Mouse (Mus musculus): ENCODE data around the gene Olfr287. TPM values are rescaled to one million over a fixed set of nuclear protein-coding genes. Genes with fewer than 3 reads are reported as not detected.

Olfr287 gene
- polyA plus RNA-seq, 1 experiment from 2014 or later: 0.35 TPM

DNA sequence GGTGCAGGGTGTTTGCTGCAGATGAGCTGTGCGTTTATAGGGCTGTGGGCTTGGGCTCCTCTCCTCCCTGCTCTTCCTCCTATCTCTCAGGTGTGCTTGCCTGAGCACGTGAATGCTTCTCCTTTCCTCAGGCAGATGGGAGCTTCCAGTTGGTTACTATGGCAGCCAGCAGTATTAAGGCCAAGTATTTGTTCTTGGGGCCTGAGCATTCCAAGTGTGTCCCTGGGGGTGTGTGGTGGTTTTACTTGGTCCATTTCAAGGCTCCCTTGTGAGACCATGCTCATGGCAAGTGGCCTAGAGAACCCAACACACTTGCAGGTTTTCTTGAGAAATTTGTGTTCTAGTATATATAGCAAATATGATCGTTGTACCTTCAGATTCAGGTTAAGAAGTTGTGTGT, 25.4 kb downstream of the Olfr287 start, which contains the start of gene Olfr288:
TSS of gene Olfr288 (minus strand) at position 101 of the 400 bp plus-strand sequence.
- no peak within 1 kb of the TSS for H3K27ac ChIP-seq (replicated peaks)
- H3K4me3 ChIP-seq (replicated peaks): no peak within 1 kb of the TSS
- no peak for ATAC-seq (ENCODE audit: low FRiP score)
- H3K4me1 ChIP-seq: no peaks in the 10 kb centered on the region
- H3K9me3 ChIP-seq (replicated peaks): no peaks in the 10 kb centered on the region
- no peaks in the 10 kb centered on the region; the same call in 1 of the 2 replicates for H3K27me3 ChIP-seq (replicated peaks)
- H3K4me2 ChIP-seq: no peak within 1 kb of the TSS
- no peaks in the 10 kb centered on the region for H3K36me3 ChIP-seq
- WGBS: 73% methylated on average over 3 of the region's 3 CpGs
- H3K9ac ChIP-seq (replicated peaks): no peak within 1 kb of the TSS

DNA sequence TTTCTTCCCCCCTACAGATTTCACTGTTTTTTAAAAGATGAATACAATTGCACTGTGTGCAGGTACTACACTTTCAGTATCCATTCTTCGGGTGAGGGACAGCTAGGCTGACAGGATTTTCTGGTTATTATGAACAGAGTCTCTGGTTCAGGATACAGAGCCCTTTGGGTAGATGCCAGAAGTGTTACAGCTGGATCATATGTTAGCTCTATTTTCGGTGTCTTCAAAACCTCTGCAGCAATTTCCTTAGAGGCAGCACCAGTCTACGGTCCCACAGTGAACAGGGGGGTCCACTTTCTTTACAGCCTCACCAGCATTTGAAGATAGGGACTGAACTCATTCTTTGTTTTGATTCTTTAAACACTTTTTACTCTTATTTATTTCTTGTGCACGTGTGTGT, 36.4 kb downstream of the Olfr287 start:
- no peaks in the 10 kb centered on the region; the same call in 1 of the 2 replicates for H3K27me3 ChIP-seq (replicated peaks)
- H3K4me3 ChIP-seq (replicated peaks): no peak overlapping the region
- H3K27ac ChIP-seq (replicated peaks): no peak overlapping the region
- H3K4me1 ChIP-seq: peaks cover 13% of the 10 kb centered on the region
- no peak overlapping the region for H3K9ac ChIP-seq (replicated peaks)
- 84% methylated on average over 4 of the region's 4 CpGs for WGBS
- H3K4me2 ChIP-seq: no peak overlapping the region
- no peak for ATAC-seq (ENCODE audit: low FRiP score)
- no peaks in the 10 kb centered on the region for H3K36me3 ChIP-seq
- no peaks in the 10 kb centered on the region for H3K9me3 ChIP-seq (replicated peaks)

- H3K27me3 ChIP-seq (replicated peaks): peaks cover 7% of the 10 kb centered on the region; the same call in 1 of the 2 replicates
- peak overlapping the region; percentile 76; the same call in 1 of the 2 replicates for H3K4me2 ChIP-seq
- no peak overlapping the region for H3K4me3 ChIP-seq (replicated peaks)
- 71% methylated on average over 12 of the region's 12 CpGs for WGBS
- 0 out of 2 replicates have a peak, but pooled peaks have one; percentile 19 for ATAC-seq (ENCODE audit: low FRiP score)
- H3K4me1 ChIP-seq: peaks cover 13% of the 10 kb centered on the region
- H3K27ac ChIP-seq (replicated peaks): no peak overlapping the region
- no peaks in the 10 kb centered on the region for H3K36me3 ChIP-seq
- H3K9ac ChIP-seq (replicated peaks): no peak overlapping the region
- no peaks in the 10 kb centered on the region for H3K9me3 ChIP-seq (replicated peaks)
These were observed 38.8 kb downstream of the Olfr287 start for GRCm38 (mm10) chr15:98181856-98182570.

- no peaks in the 10 kb centered on the region for H3K9me3 ChIP-seq (replicated peaks)
- peak; percentile 98 for ATAC-seq (ENCODE audit: low FRiP score)
- H3K27me3 ChIP-seq (replicated peaks): peaks cover 7% of the 10 kb centered on the region; the same call in 1 of the 2 replicates
- WGBS: under 1% methylated on average over 30 of the region's 30 CpGs
- peak overlapping the region; percentile 58 for H3K9ac ChIP-seq (replicated peaks)
- H3K4me1 ChIP-seq: peaks cover 13% of the 10 kb centered on the region
- H3K4me2 ChIP-seq: peak overlapping the region; percentile 76
- peak overlapping the region; percentile 65 for H3K4me3 ChIP-seq (replicated peaks)
- H3K27ac ChIP-seq (replicated peaks): peak overlapping the region; percentile 90
- no peaks in the 10 kb centered on the region for H3K36me3 ChIP-seq
These were observed 39.6 kb downstream of the Olfr287 start for GRCm38 (mm10) chr15:98181132-98181711.

GRCm38 (mm10) chr15:98180567-98181131, 40.2 kb downstream of the Olfr287 start:
- no peak for ATAC-seq (ENCODE audit: low FRiP score)

DNA sequence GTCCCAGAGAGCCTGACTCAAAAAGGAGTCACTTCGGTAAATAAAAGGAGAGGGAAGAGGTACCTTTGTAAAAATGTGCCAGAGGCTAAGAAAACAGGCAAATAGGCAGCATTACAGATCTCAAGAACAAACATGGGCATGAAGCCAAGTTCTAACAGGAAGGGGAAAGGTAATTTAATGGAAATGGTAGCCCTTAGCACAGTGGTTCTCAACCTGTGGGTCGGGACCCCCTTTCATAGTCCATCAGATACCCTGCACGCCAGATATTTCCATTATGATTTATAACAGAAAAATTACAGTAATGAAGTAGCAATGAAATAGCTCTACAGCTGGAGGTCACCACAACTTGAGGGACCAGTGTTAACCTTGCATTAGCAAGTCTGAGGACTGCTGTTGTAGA, 43.5 kb downstream of the Olfr287 start:
- H3K36me3 ChIP-seq: no peaks in the 10 kb centered on the region
- WGBS: 72% methylated on average over 3 of the region's 3 CpGs
- no peak overlapping the region for H3K9ac ChIP-seq (replicated peaks)
- H3K9me3 ChIP-seq (replicated peaks): no peaks in the 10 kb centered on the region
- H3K4me2 ChIP-seq: no peak overlapping the region
- ATAC-seq (ENCODE audit: low FRiP score): no peak
- peaks cover 7% of the 10 kb centered on the region; the same call in 1 of the 2 replicates for H3K27me3 ChIP-seq (replicated peaks)
- H3K4me3 ChIP-seq (replicated peaks): no peak overlapping the region
- H3K27ac ChIP-seq (replicated peaks): no peak overlapping the region
- H3K4me1 ChIP-seq: peaks cover 28% of the 10 kb centered on the region

More at GRCm38 (mm10) chr15:98180567-98181131, 40.2 kb downstream of the Olfr287 start:
- Histone ChIP-seq H3K4me1 (peaks cover 13% of the 10 kb centered on the region), H3K4me3 (replicated peaks) (peak overlapping the region; percentile 65), H3K4me2 (peak overlapping the region; percentile 76), H3K27ac (replicated peaks) (peak overlapping the region; percentile 90), H3K27me3 (replicated peaks) (peaks cover 7% of the 10 kb centered on the region; the same call in 1 of the 2 replicates), H3K9me3 (replicated peaks) (no peaks in the 10 kb centered on the region), H3K36me3 (no peaks in the 10 kb centered on the region), H3K9ac (replicated peaks) (peak overlapping the region; percentile 58)
- 5% methylated on average over 26 of the region's 26 CpGs for WGBS

DNA sequence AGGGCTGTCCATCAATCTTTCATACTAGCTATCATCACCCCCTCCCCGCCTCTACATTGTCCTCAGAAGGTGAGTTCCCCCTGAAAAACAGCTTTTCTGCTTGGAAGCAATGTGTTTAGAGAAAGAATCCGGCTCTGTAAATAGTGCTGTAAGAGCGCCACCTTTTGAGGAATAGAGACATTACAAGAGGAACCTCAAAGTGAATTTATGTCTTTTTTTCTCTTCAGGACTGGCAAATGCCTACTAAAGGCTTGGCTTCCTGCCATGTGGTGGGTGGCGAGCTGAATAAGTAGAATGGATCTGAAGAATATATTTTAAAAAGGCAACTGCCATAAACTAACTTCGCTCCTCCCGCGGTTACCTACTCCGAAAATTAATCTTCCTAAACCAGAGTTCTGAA, 47.0 kb downstream of the Olfr287 start:
- Histone ChIP-seq H3K4me2 (peak overlapping the region; percentile 63), H3K4me1 (peaks cover 49% of the 10 kb centered on the region), H3K27me3 (replicated peaks) (peaks cover 16% of the 10 kb centered on the region; the same call in 1 of the 2 replicates), H3K9me3 (replicated peaks) (no peaks in the 10 kb centered on the region), H3K9ac (replicated peaks) (no peak overlapping the region), H3K27ac (replicated peaks) (0 out of 2 replicates have a peak overlapping the region, but pooled peaks have one; percentile 0), H3K36me3 (no peaks in the 10 kb centered on the region), H3K4me3 (replicated peaks) (no peak overlapping the region)
- no peak for ATAC-seq (ENCODE audit: low FRiP score)
- WGBS: 24% methylated on average over 8 of the region's 8 CpGs

- peak overlapping the region; percentile 63 for H3K4me2 ChIP-seq
- no peaks in the 10 kb centered on the region for H3K9me3 ChIP-seq (replicated peaks)
- WGBS: 76% methylated on average over 5 of the region's 5 CpGs
- H3K4me3 ChIP-seq (replicated peaks): no peak overlapping the region
- no peak overlapping the region; the same call in 1 of the 2 replicates for H3K9ac ChIP-seq (replicated peaks)
- ATAC-seq (ENCODE audit: low FRiP score): no peak
- no peaks in the 10 kb centered on the region for H3K36me3 ChIP-seq
- peaks cover 10% of the 10 kb centered on the region; the same call in 1 of the 2 replicates for H3K27me3 ChIP-seq (replicated peaks)
- H3K27ac ChIP-seq (replicated peaks): no peak overlapping the region
- peaks cover 57% of the 10 kb centered on the region for H3K4me1 ChIP-seq
These were observed 48.7 kb downstream of the Olfr287 start for GRCm38 (mm10) chr15:98172113-98172512.

DNA sequence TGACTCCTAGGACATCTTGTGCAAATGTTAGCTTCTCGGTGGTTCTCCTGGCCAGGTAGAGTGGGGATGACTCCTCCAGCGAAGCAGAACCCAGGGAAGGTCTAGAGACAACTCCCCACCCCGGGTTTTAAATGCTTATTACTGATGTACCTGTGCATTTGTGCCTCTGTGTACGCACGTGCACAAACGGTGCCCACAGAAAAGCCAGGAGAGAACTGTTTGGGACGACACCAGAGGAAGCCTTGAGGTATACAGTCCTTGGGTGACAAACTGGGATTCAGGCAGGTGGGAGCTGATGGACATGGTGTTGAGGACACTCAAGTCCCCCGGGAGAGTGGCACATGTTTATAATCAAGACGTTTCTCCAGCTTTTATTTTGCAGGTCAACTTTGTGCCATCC, 49.9 kb downstream of the Olfr287 start:
- Histone ChIP-seq H3K36me3 (no peaks in the 10 kb centered on the region), H3K4me1 (peaks cover 64% of the 10 kb centered on the region), H3K27me3 (replicated peaks) (peaks cover 9% of the 10 kb centered on the region; the same call in 1 of the 2 replicates), H3K9me3 (replicated peaks) (no peaks in the 10 kb centered on the region), H3K27ac (replicated peaks) (no peak overlapping the region), H3K4me3 (replicated peaks) (peak overlapping the region; percentile 66), H3K4me2 (peak overlapping the region; percentile 63), H3K9ac (replicated peaks) (no peak overlapping the region)
- WGBS: 68% methylated on average over 9 of the region's 9 CpGs
- ATAC-seq (ENCODE audit: low FRiP score): no peak

GRCm38 (mm10) chr15:98170365-98170764, 50.5 kb downstream of the Olfr287 start:
- H3K27me3 ChIP-seq (replicated peaks): peaks cover 9% of the 10 kb centered on the region; the same call in 1 of the 2 replicates
- H3K9me3 ChIP-seq (replicated peaks): no peaks in the 10 kb centered on the region
- H3K4me2 ChIP-seq: peak overlapping the region; percentile 63
- H3K27ac ChIP-seq (replicated peaks): no peak overlapping the region
- peak overlapping the region; percentile 66 for H3K4me3 ChIP-seq (replicated peaks)
- no peak for ATAC-seq (ENCODE audit: low FRiP score)
- peaks cover 64% of the 10 kb centered on the region for H3K4me1 ChIP-seq
- no peaks in the 10 kb centered on the region for H3K36me3 ChIP-seq
- 29% methylated on average over 7 of the region's 7 CpGs for WGBS
- H3K9ac ChIP-seq (replicated peaks): peak overlapping the region; percentile 70

GRCm38 (mm10) chr15:98168622-98169004, 52.2 kb downstream of the Olfr287 start:
- Histone ChIP-seq H3K9me3 (replicated peaks) (no peaks in the 10 kb centered on the region), H3K4me2 (peak overlapping the region; percentile 63), H3K9ac (replicated peaks) (peak overlapping the region; percentile 70), H3K27ac (replicated peaks) (no peak overlapping the region), H3K4me1 (peaks cover 59% of the 10 kb centered on the region), H3K36me3 (no peaks in the 10 kb centered on the region), H3K4me3 (replicated peaks) (peak overlapping the region; percentile 66), H3K27me3 (replicated peaks) (peaks cover 9% of the 10 kb centered on the region; the same call in 1 of the 2 replicates)
- ATAC-seq (ENCODE audit: low FRiP score): no peak
- WGBS: 4% methylated on average over 19 of the region's 19 CpGs

All from neural tube, embryonic 15.5 days (tissue).